Mouse (Mus musculus) liver, adult 10 weeks (tissue): ENCODE data around the gene Mark1. TPM values are rescaled to one million over a fixed set of nuclear protein-coding genes. Genes with fewer than 3 reads are reported as not detected.

Experiments
- polyA plus RNA-seq: library from polyadenylated mRNA; stranded (reverse); fragments of 350-450 nt; fragmentation: Illumina TruSeq; extraction: RNeasy Lipid Tissue Mini Kit (QIAGEN cat#74804); gene quantifications from one replicate; pipeline ENCODE4 v1.2.3, GENCODE M21; 2014; ENCODE audit warnings: low read depth, low replicate concordance

Mark1 gene
- polyA plus RNA-seq = 1.7 TPM

DNA sequence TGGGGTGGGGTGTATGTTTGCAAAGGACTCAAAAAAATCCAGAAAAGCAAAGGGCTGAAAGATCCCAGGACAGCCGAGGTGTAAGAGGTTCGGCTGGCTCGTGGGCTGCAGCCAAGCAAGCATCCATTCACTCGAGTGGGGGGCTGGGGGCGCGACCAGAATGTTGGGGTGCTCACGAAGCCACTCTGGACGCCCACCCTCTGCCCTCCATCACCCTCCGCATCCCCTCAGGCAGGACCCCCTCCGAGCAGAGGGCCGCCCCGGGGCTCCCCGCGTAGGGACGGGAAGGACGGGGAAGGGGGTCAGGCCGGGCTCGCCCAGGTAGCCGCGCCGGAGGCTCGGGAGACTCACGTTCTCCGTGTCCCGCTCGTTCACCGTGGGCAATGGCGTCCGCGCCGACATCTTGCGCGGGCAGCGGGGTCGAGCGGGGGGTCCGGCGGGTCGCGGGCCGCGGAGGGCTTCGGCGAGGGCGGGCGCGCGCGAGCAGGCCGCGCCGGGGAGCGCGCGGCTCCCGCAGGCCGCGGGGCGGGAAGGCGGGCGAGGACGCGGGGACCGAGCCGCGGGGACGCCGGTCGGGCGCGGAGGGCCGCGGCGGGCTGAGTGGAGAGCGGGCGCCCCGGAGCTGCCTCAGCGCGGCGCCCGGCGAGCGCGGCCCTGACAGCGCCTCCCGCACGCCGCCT lies at the start of gene Mark1:
Gene Mark1, minus strand, starts transcription at position 500 of the 680 bp plus-strand sequence.

DNA sequence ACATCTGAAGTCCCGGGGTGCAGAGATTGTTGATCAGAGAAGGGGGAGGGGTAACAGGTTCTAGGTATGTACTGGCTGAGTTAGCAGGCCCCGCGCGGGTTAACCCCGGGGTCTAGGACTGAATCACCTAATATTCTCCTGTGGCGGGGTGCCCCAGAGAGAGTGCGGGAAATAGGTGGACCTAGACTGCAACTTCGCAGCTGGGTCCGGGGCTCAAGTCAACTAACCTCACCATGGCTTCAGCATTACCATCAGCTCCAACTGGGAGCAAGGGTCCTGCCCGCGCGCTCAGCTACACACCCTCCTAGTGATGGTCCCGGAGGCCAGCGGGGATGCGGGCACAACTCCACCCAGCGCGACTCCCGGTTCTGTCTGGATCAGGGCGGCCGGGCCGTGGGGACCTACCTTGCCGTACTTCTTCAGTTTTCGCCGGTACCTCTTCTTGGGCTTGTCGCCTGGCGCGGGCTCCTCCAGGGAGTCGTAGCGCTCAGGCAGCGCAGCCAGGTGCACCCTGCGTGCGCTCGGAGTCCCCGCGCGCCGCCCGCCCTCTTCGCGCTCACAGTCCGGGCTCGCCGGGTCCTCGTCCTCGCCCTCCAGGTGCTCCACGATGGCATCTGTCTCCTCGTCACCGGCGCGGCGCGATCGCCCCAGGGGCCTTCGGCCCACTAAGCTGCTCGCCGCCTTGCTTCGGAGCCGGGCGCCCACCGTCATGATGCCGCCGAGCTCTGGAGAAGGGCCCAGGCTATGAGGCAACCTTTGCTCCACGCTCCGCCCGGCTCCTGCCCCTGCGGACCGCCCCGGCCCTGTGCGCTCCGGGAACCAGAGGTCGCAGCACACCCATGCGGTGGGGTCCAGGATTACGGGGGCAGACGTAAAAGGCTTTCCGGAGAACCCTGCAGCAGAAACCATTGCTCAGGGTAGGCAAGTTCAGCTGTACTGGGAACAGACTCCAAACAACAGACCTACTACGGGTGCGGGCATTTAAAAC lies 116.8 kb downstream of the Mark1 start, which contains the start of gene C130074G19Rik:
Gene C130074G19Rik, minus strand, starts transcription at position 938 of the 988 bp plus-strand sequence.

Other genes with a start within 250 kb of the Mark1 start
- gene Marc1, start 188.3 kb downstream of the Mark1 start, polyA plus RNA-seq = 379 TPM
- 441 TPM for gene Marc2, start 153.1 kb downstream of the Mark1 start, polyA plus RNA-seq
- gene C130074G19Rik, start 116.4 kb downstream of the Mark1 start, polyA plus RNA-seq = 79.3 TPM
- gene Rab3gap2, start 204.5 kb upstream of the Mark1 start, polyA plus RNA-seq = 5.8 TPM